Mouse (Mus musculus) gastrocnemius, adult 18-20 months (tissue): ENCODE data around the gene Nodal. TPM values are rescaled to one million over a fixed set of nuclear protein-coding genes. Genes with fewer than 3 reads are reported as not detected.

ENCODE experiments used
- total RNA-seq, 2 experiments: library from RNA; stranded (reverse); gene quantifications; 2 replicates each; pipeline ENCODE4 v1.2.3; 2021

Nodal gene
- total RNA-seq, 2 experiments from 2014 or later = 0.09 to 0.11 TPM

Other genes with a start within 250 kb of the Nodal start
- gene Tbata, start 246.0 kb upstream of the Nodal start, total RNA-seq = not detected
- 1 to 10 TPM in 1 of 2 experiments, under 1 TPM in 1; 0.88 to 1.2 TPM for gene Adamts14, start 144.5 kb upstream of the Nodal start, total RNA-seq
- gene Prf1, start 120.1 kb upstream of the Nodal start, total RNA-seq = not detected
- 1 to 10 TPM; 5.1 to 6.3 TPM for gene Pald1, start 34.4 kb upstream of the Nodal start, total RNA-seq
- gene Eif4ebp2, start 34.7 kb downstream of the Nodal start, total RNA-seq = 100 to 1,000 TPM; 147 to 178 TPM
- gene Lrrc20, start 57.8 kb downstream of the Nodal start, total RNA-seq = 100 to 1,000 TPM; 161 to 167 TPM
- under 1 TPM; 0.07 to 0.11 TPM for gene Npffr1, start 177.5 kb downstream of the Nodal start, total RNA-seq
- 10 to 100 TPM; 57.6 to 68.1 TPM for gene Ppa1, start 230.6 kb downstream of the Nodal start, total RNA-seq